Mouse (Mus musculus): ENCODE data around the gene Lgmn. TPM values are rescaled to one million over a fixed set of nuclear protein-coding genes. Genes with fewer than 3 reads are reported as not detected.

Lgmn gene
- total RNA-seq, 2 experiments from 2014 or later, result 93.2 to 94.9 TPM

DNA sequence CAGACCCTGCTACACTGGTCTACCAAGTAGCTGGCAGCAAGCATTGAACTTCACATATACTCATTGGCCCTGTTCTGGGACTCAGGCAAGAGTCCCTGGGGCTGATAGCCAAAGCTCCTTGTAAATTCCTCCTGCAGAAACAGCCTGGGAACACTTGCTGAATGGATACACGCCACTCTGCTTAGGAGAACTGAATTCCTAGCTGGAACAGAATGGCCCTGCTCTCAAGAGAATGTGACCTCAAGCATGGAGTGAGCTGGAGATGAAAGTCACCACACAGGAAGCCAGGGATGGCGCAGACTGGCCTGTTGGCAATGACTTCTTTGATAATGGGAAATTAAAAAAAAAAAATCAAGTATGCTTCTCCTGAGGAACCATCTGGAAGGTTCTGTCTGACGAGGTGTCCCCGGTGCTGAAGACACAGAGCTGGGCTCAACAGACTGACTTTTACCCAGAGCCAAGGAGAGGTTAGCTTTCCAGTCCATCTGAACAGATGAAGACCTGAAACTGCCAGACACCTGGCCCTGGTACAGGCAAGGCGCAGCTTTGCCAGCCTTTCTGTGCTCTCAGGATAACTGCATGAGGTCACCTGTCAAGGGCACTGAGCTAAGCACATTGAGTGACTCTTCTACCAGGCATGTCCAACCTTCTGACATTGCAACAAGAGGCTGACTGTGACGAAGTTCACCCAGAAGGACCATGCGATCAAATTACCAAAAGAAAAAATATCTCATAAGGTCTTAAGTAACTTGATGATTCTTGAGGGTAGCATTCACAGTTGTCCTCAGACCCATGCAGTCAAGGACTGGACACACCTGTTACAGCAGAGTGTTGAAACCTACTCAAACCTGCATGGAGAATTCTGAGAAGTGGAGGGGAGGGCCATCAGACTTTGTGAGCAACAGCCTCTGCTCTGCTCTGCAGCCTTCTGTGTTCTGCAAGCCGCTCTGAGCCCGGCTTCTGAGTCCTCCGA is 78.1 kb downstream of the Lgmn start:
- DNase-seq, result no peak
- intact Hi-C loops (cut with DNase I), result no loop called here

DNA sequence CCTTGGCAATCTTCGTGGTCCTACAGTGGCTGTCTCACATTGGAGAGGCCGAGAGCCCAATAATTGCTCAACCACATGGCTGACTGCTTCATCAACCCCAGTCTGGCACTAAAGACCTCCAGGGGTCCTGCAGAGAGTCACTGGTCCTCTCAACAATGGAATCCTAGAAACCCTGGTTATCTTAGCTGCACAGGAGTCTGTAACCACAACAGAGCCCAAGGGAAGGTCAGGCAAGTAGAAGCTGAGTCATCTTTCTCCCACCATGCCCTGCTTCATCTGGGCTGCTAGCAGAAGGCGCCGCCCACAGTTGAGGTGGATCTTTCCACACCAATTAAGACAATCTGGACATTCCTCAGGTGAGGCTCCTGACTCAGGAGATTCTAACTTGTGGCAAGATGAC is 80.2 kb downstream of the Lgmn start:
- no peak for DNase-seq
- intact Hi-C loops (cut with DNase I), result no loop called here

DNA sequence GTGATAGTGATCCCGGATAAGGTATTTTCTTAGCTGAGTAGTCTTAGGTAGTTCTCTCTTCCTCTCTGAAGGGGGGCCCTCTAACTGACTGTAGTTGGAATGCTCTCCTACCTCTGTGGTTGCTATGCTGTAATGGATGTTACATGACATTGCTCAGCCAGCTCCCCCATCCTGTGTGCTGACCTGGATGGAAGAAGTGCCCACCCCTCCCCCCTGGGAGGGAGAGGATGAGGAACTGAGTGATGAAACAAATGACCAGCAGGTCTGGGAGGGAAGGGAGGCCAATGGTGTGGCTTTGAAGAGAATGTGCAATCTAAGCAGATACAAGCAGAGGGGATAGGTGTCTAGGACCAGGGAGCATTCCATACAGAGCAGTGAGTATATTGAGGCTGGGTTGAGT is 82.8 kb downstream of the Lgmn start:
- no peak for DNase-seq
- intact Hi-C loops (cut with DNase I), result no loop called here

DNA sequence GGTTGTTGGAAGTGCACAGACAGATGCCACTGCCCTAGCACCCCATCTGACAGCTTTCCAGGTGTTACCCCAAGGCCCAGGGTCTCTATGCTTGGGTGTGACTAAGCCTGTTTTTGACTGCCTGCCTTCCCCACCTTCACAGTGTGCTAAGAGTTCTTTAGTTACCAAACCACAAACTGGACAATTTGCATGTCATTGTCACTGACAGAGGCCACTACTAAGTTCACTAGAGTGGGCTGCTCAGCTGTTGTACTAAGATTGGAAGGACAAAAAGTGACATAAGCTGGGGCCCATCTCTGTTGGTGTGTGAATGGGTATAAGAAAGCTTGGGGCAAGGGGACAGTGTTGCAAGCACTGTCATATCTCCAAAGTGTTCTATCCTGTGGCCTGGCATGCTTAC is 83.8 kb downstream of the Lgmn start:
- DNase-seq, result no peak
- intact Hi-C loops (cut with DNase I), result no loop called here

DNA sequence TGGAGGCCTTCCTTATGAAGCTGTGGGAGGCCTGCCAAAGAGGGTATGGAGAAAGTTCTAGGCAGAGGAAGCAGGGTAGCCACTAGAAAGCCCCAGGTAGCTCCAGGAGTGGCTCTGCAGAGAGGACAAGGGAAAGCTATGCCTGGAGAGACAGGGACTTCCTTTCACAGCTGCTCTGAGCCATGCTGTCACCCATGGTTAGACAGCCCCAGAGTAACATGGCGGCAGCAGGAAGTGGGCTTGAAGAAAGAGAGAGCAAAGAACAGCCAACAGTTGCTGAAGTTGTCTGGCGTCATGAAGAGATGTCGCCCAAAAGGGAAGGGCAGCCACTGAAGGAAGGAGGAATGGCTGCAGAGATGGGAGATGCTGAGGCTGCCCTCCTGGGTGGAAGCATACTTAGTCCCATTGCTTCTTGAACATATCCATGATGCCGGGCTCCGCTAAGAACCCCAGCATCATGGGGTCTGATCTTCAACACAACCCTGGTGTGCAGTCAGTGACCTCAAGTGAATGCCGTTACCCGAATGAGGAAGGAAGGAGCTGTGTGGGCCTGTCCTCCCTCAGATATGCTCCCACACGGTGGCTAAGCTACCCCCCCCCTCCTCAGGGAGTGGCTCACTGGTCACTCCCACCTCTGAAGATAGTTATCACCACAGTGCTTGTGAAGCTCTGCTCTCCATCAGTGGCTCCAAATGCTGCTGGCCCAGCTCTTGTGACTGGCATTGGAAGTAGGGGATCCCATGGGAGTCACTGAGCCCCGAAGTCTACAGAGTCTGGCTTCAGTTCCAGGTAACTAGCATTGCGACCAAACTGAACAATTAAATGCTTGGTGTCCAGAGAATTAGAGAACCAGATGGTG is 85.3 kb downstream of the Lgmn start:
- no peak for DNase-seq
- intact Hi-C loops (cut with DNase I), result no loop called here

DNA sequence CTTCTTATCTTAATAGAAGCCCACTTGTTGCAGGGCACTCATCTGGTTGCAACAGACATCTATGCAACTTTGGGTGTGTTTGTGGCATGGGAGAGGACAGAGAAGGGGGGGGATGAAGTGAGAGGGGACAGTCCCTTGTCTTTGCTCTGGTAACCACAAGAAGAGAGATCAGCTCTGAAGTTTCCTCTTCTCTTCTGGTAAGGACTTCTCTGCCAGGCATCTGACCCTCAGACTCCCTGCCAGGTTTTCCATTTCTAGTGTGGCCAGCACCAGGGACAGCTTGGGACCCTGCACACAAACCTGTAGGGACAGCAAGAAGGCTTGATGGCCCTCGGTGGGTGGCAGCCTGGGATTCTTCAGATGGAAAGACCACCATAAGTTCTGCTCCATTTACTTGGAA is 88.6 kb downstream of the Lgmn start:
- intact Hi-C loops (cut with DNase I), result no loop called here
- no peak for DNase-seq

DNA sequence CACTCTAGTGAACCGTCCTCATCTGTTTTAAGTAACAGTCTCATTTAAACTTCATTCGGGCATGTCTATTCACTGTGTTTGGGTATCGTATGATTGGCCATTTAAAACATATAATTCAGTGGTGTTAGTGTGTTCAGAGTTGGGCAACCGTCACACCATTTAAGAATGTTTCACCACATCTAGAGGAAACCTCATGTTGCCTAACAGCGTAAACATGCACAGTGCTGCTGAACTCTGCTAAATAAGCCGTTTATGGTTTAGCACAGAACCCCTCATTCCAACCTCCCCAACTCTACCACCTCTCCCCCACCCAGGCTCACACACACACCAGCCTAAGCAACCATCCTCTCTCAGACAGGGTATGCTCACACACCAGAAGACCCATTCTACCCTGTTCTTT is 91.2 kb downstream of the Lgmn start:
- DNase-seq, result no peak
- intact Hi-C loops (cut with DNase I), result no loop called here

DNA sequence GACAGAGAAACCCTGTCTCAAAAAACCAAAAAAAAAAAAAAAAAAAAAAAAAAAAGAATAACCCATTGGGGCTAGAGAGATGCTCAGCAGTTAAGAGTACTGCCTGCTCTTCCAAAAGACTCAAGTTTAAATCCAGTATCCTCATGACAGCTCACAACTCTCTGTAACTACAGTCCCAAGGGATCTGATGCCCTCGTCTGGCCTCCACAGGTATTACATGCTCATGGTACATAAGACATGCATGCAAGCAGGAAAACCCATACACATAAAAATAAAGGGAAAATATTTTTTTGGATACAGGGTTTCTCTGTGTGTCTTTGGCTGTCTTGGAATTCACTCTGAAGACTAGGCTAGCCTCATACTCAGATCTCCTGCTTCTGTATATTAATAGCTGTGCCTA is 93.1 kb downstream of the Lgmn start:
- peak; percentile 51 to 67 for DNase-seq
- intact Hi-C loops (cut with DNase I), result no loop called here

DNA sequence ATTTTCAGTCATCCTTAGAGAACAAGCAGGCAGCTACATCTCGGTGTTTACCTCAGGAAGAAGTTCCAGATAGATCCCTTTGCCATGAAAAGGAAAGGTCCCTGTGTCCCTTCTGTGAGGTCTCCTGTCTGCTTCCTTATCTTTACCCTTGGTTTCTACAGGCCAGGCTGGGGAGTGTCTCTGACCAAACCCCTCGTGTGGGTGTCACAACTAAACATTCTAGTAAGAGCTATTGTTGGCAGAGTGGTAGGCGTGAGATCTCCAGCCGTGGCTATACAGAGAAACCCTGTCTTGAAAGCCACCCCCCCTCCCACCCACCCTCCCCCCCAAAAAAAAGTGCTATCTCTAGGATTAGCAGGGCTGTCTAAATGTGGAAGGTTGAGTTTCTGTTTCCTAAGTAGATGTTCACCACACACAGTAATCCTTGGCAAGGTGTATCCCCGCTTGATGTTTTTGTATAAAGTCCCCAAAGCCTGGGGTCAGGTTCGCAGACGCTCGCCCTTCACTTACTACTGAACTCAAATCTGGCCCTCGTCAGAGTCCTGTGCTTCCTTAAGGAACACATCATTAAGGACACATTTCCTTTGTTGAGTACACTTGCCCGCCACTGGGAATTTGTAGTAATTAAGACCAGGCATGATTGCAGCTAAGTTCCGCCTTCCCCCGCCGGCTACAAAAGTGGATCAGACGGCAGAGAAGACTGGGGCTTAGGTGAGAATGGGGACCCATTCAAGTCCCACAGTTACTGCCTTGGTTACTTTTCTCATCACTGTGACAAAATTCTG is 94.4 kb downstream of the Lgmn start:
- no peak for DNase-seq

More for the DNA sequence above, 94.4 kb downstream of the Lgmn start:
- intact Hi-C loops (cut with DNase I), result no loop called here

Other genes with a start within 250 kb of the Lgmn start
- 10 to 100 TPM; 21.2 to 27.4 TPM for gene Rin3, start 156.8 kb downstream of the Lgmn start, total RNA-seq (2021)
- gene Golga5, start 29.3 kb upstream of the Lgmn start, total RNA-seq (2021), result 10 to 100 TPM; 24.5 to 25.9 TPM
- gene Chga, start 115.2 kb upstream of the Lgmn start, total RNA-seq (2021), result not detected